Mouse (Mus musculus): ENCODE measurements around the gene Bhmt2. TPM values are rescaled to one million over a fixed set of nuclear protein-coding genes. Genes with fewer than 3 reads are reported as not detected.

Bhmt2 gene
- polyA plus RNA-seq, 1 experiment from 2014 or later: not detected

DNA sequence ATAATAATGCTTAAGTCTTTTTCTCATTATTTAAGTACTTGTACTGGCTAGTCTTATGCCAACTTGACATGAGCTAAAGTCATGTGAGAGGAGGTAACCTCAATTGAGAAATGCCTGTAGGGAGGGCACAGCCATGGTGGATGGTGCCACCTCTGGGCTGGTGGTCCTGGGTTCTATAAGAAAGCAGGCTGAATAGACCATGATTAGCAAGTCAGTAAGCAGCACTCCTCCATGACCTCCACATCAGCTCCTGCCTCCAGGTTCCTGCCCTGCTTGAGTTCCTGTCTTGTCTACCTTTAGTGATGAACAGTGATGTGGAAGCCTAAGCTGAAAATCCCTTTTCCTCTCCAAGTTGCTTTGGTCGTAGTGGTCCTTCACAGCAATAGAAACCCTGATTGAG is 16.7 kb upstream of the Bhmt2 start:
- no peaks in the 10 kb centered on the region for H3K27me3 ChIP-seq
- H3K9me3 ChIP-seq: no peaks in the 10 kb centered on the region
- H3K4me2 ChIP-seq: no peak overlapping the region
- H3K4me1 ChIP-seq: no peaks in the 10 kb centered on the region
- WGBS: 86% methylated on average over 1 of the region's 1 CpGs
- no peaks in the 10 kb centered on the region for H3K36me3 ChIP-seq
- no peak overlapping the region for H3K4me3 ChIP-seq
- no peak for ATAC-seq (ENCODE audit: insufficient number of reproducible peaks, insufficient read depth, low FRiP score, low TSS enrichment, low read depth)
- H3K27ac ChIP-seq: no peak overlapping the region
- H3K9ac ChIP-seq: no peak overlapping the region

DNA sequence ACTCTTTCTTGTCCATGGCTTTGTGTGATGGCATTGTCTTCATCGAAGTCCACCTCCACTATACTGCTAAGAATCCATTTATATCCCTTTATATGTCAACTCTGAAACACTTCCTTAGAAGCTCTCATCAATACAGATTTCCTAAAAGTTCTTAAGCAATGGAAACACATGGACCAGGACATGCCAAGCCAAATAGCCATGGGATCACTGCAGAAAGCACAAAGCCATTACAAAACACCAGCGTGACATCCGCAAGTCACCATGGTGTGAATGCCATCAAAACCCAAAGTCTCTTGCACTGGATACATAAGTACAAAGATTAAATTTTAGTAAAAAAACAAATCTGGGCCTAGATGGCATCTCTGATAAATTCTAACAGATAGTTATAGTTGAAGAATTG is 15.5 kb upstream of the Bhmt2 start:
- Histone ChIP-seq H3K36me3 (no peaks in the 10 kb centered on the region), H3K4me3 (no peak overlapping the region), H3K9me3 (no peaks in the 10 kb centered on the region), H3K4me1 (no peaks in the 10 kb centered on the region), H3K27ac (no peak overlapping the region), H3K27me3 (no peaks in the 10 kb centered on the region), H3K4me2 (no peak overlapping the region), H3K9ac (no peak overlapping the region)
- 91% methylated on average over 3 of the region's 3 CpGs for WGBS
- no peak for ATAC-seq (ENCODE audit: insufficient number of reproducible peaks, insufficient read depth, low FRiP score, low TSS enrichment, low read depth)

DNA sequence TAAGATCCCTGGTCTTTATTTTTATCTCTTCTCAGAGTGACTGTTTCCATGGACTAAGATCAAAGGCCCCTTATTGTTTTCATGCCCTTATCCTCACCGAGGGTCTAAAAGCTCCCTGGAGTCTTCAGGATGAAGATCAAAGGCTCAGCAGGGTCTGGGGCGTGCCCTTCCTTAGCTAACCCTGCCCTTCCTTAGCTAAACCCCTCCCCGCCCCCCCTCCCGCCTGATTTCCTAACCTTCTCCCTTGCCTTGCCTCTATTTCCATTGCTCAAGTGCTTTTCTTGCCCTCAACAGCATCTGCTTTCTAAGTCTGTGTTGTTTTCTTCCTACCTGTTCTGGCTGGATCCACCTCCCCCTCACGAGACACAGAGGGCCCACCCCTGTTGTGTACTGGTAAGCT is 13.2 kb upstream of the Bhmt2 start:
- no peaks in the 10 kb centered on the region for H3K4me1 ChIP-seq
- 14% methylated on average over 5 of the region's 5 CpGs for WGBS
- ATAC-seq (ENCODE audit: insufficient number of reproducible peaks, insufficient read depth, low FRiP score, low TSS enrichment, low read depth): no peak
- no peaks in the 10 kb centered on the region for H3K36me3 ChIP-seq
- no peak overlapping the region for H3K4me3 ChIP-seq
- no peaks in the 10 kb centered on the region for H3K27me3 ChIP-seq
- no peaks in the 10 kb centered on the region for H3K9me3 ChIP-seq
- H3K4me2 ChIP-seq: no peak overlapping the region
- no peak overlapping the region for H3K27ac ChIP-seq
- H3K9ac ChIP-seq: no peak overlapping the region

DNA sequence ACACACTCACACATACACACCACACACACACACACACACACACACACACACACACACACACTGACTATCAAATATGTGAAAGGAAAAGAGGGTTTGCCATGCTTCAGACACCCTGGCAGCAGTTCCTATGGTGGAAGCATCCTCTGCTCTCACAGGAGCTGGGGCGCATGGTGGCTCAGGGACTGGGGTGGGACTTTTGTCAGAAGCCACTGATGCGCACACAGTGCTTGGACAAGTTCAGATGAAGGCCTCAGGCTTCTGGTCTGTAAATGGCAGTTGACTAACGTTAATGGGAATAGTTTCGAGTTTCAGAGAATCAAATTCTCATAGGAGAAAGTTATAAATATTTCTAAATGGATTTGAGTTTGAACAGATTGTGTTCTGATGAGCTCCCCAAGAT is 11.1 kb upstream of the Bhmt2 start:
- Histone ChIP-seq H3K9ac (no peak overlapping the region), H3K27me3 (no peaks in the 10 kb centered on the region), H3K4me2 (no peak overlapping the region), H3K27ac (no peak overlapping the region), H3K9me3 (no peaks in the 10 kb centered on the region), H3K4me1 (no peaks in the 10 kb centered on the region), H3K36me3 (no peaks in the 10 kb centered on the region), H3K4me3 (no peak overlapping the region)
- no peak for ATAC-seq (ENCODE audit: insufficient number of reproducible peaks, insufficient read depth, low FRiP score, low TSS enrichment, low read depth)
- WGBS: 61% methylated on average over 4 of the region's 4 CpGs

DNA sequence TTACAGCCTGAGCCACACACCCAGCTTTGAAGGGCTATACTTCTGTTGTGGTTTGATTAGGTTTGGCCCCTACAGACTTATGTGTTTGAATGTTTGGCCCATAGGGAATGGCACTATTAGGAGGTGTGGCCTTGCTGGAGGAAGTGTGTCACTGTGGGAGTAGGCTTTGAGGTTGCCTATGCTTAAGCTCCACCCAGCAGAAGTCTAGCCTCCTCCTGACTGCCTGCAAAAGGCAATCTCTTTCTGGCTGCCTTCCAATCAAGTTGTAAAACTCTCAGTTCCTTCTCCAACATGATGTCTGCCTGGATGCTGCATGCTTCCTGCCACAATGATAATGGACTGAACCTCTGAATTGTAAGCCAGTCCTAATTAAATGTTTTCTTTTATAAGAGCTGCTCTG is 9.2 kb upstream of the Bhmt2 start:
- no peak for ATAC-seq (ENCODE audit: insufficient number of reproducible peaks, insufficient read depth, low FRiP score, low TSS enrichment, low read depth)
- no peak overlapping the region for H3K9ac ChIP-seq
- H3K4me2 ChIP-seq: no peak overlapping the region
- H3K27me3 ChIP-seq: no peaks in the 10 kb centered on the region
- H3K9me3 ChIP-seq: no peaks in the 10 kb centered on the region
- no peaks in the 10 kb centered on the region for H3K36me3 ChIP-seq
- H3K4me1 ChIP-seq: no peaks in the 10 kb centered on the region
- H3K27ac ChIP-seq: no peak overlapping the region
- no peak overlapping the region for H3K4me3 ChIP-seq

DNA sequence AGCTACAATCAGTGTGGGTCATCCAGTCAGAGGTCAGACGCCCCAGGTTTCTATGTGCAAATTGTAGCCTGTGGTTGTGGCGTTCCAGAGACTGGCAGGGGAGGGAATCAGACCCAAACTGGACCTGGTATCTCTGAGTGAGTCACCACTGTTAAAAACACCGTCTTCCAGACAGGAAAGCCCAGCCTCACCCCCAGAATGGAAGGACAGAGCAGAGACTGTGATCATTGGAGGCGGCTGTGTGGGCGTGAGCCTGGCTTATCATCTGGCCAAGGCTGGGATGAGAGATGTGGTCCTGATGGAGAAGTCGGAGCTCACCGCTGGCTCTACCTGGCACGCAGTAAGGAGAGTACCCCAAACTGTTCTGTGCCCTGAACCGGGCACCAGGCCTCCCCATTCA is 2.8 kb upstream of the Bhmt2 start:
- ATAC-seq (ENCODE audit: insufficient number of reproducible peaks, insufficient read depth, low FRiP score, low TSS enrichment, low read depth): no peak
- Histone ChIP-seq H3K9ac (no peak overlapping the region), H3K27me3 (peaks cover 17% of the 10 kb centered on the region), H3K36me3 (no peaks in the 10 kb centered on the region), H3K4me3 (no peak overlapping the region), H3K4me2 (no peak overlapping the region), H3K9me3 (no peaks in the 10 kb centered on the region), H3K27ac (no peak overlapping the region), H3K4me1 (0 out of 2 replicates have a peak, but pooled peaks cover 6% of the 10 kb centered on the region)
- 76% methylated on average over 9 of the region's 9 CpGs for WGBS

DNA sequence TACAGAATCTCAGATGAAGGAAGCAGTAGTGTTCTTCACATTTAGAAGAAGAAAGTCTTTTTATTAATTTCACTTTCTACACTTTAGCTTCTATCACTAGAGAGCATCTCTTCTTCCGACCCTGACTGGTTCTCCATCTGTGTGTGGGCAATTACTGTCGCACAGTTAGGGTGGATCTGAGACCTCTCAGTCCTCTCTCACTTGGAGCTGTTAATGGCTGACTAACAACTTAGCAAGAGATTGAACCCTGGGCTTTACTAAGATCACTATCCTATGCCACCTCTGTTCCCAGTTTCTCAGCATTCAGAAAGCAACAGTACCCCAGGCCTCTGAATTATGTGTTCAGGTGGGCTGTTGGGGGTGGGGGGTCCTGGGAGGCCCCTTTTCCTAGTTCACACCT is 806 bp downstream of the Bhmt2 start:
- 69% methylated on average over 2 of the region's 2 CpGs for WGBS
- H3K9ac ChIP-seq: no peak overlapping the region

DNA sequence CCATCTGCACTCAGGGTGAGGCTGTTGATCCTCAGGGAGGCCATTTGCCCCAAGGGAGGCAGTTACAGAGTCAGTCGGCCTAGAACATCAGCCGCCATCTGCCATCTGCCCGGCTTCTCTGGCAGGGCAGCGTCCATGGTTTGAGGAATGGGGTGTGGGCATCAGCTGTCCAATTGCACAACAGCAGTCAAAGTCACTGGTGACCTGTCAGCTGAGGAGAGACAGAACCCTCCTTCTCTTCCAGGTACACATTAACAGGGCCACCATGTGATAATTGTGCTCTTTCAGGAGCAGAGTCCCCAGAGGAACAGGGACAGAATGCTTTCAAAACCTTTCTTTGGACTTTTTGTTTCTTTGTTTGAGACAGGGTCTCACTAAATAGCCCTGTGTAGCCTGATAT is 1.7 kb downstream of the Bhmt2 start:
- H3K9me3 ChIP-seq: no peaks in the 10 kb centered on the region
- H3K4me3 ChIP-seq: no peak overlapping the region
- H3K27ac ChIP-seq: no peak overlapping the region
- 92% methylated on average over 4 of the region's 4 CpGs for whole genome bisulfite sequencing
- no peak overlapping the region for H3K9ac ChIP-seq
- no peak overlapping the region for H3K4me2 ChIP-seq
- peaks cover 17% of the 10 kb centered on the region for H3K27me3 ChIP-seq
- 0 out of 2 replicates have a peak, but pooled peaks cover 6% of the 10 kb centered on the region for H3K4me1 ChIP-seq
- ATAC-seq (ENCODE audit: insufficient number of reproducible peaks, insufficient read depth, low FRiP score, low TSS enrichment, low read depth): no peak
- H3K36me3 ChIP-seq: no peaks in the 10 kb centered on the region

More for the DNA sequence above, 806 bp downstream of the Bhmt2 start:
- 0 out of 2 replicates have a peak, but pooled peaks cover 6% of the 10 kb centered on the region for H3K4me1 ChIP-seq
- peaks cover 17% of the 10 kb centered on the region for H3K27me3 ChIP-seq
- H3K4me2 ChIP-seq: no peak overlapping the region
- no peaks in the 10 kb centered on the region for H3K9me3 ChIP-seq
- H3K4me3 ChIP-seq: no peak overlapping the region
- H3K27ac ChIP-seq: no peak overlapping the region
- ATAC-seq (ENCODE audit: insufficient number of reproducible peaks, insufficient read depth, low FRiP score, low TSS enrichment, low read depth): no peak
- no peaks in the 10 kb centered on the region for H3K36me3 ChIP-seq

DNA sequence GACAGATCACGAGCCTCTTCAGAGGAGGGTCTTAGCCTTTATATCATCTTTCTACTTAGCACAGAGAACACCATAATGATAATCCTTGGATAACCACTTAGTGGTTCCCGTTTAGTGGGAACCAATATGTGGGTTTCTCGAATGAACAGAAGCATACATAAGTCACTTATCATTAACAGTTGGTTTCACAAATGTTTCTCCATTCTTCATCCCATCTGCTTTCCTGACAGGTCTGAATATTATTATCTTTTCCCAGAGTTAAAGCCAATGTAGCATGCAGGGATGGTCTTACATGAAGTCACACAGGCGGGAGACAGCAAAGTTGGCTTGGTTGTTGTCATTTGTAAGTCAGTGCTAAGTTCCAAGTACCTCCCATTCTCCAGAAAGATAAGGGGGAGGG is 6.5 kb downstream of the Bhmt2 start:
- H3K27me3 ChIP-seq: no peaks in the 10 kb centered on the region
- no peaks in the 10 kb centered on the region for H3K36me3 ChIP-seq
- no peak overlapping the region for H3K4me3 ChIP-seq
- no peak for ATAC-seq (ENCODE audit: insufficient number of reproducible peaks, insufficient read depth, low FRiP score, low TSS enrichment, low read depth)
- no peak overlapping the region for H3K27ac ChIP-seq
- no peak overlapping the region for H3K9ac ChIP-seq
- H3K4me2 ChIP-seq: no peak overlapping the region
- WGBS: 84% methylated on average over 4 of the region's 4 CpGs
- H3K9me3 ChIP-seq: no peaks in the 10 kb centered on the region
- H3K4me1 ChIP-seq: no peaks in the 10 kb centered on the region

DNA sequence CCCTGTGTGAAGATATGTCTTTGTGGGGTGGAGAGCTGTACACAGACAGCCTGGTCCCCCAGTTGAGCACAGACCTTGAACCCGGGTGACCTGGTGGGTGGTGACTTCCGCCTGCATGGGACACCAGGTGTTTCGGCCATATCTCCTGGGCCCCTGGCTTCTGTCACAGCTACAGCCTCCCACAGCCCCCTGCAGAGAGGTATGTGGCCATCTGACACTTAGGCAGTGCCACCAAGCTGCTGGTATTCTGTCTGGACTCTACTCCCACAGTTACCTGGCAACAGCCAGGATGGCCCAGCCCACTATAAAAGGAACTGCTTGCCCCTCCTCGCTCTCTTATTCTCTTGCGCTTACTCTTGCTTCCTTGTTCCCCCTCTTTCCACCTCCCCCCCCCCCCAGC is 16.2 kb downstream of the Bhmt2 start:
- H3K27ac ChIP-seq: no peak overlapping the region
- H3K9me3 ChIP-seq: no peaks in the 10 kb centered on the region
- no peaks in the 10 kb centered on the region for H3K36me3 ChIP-seq
- no peak overlapping the region for H3K4me3 ChIP-seq
- H3K27me3 ChIP-seq: no peaks in the 10 kb centered on the region
- no peak for ATAC-seq (ENCODE audit: insufficient number of reproducible peaks, insufficient read depth, low FRiP score, low TSS enrichment, low read depth)
- H3K9ac ChIP-seq: no peak overlapping the region
- 79% methylated on average over 5 of the region's 5 CpGs for WGBS
- no peaks in the 10 kb centered on the region for H3K4me1 ChIP-seq
- H3K4me2 ChIP-seq: no peak overlapping the region

DNA sequence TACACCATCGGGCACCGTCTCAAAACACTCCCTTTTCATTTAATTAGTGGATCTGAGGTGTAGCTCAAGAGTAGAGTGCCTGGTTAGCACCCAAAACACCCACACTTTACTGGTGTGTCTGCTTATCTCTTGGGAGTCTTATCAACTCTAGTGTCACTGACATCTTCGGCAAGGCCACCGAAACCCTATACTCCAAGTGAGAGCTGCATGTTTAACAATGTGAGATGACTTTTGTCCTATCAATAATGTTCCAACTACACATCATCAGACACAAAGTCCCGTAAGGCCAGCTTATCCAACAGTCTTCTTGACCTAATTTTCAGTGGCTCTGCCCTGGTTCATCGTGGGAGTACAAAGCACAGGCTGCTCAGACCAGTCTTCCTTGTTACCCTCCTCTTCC is 20.7 kb downstream of the Bhmt2 start:
- no peak overlapping the region for H3K4me2 ChIP-seq
- H3K27ac ChIP-seq: no peak overlapping the region
- H3K36me3 ChIP-seq: no peaks in the 10 kb centered on the region
- no peak overlapping the region for H3K9ac ChIP-seq
- no peaks in the 10 kb centered on the region for H3K27me3 ChIP-seq
- no peak overlapping the region for H3K4me3 ChIP-seq
- WGBS: 92% methylated on average over 6 of the region's 6 CpGs
- ATAC-seq (ENCODE audit: insufficient number of reproducible peaks, insufficient read depth, low FRiP score, low TSS enrichment, low read depth): no peak
- H3K4me1 ChIP-seq: no peaks in the 10 kb centered on the region
- no peaks in the 10 kb centered on the region for H3K9me3 ChIP-seq

DNA sequence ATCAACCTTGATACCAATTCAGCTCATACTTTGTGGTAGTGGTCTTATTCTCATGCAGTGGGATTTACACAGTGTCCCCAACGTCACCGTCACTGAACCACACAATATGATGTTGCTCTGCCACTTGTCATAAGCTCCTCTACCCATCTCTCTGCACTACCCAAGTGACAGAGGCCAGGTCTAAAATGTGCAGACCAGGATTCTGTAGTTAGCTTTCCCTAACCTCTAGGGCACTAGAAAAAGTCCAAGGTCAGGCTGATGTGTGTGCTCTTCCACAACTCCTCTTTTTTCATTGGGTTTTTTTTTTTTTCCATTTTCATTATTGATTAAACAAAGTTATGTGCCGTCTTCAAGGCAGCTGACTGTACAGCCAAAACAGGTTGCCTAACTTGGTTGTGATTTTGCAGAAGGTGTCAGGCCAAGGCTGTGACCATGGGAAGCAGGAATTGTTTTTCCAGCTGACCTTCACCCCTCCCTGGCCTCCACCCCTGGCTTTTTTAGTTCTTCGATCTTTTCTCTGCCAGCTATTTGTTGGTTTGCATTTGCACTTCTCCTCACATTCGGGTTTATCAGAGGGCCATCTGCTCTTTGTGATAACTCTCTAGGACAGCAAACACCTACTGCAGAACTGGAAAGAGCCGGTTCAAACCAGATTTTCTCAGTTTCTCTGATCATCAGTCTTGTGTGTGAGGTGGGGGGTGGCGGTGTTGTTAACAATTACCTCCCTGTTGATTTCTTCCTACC is 25.5 kb downstream of the Bhmt2 start:
- H3K9me3 ChIP-seq: no peaks in the 10 kb centered on the region
- no peak overlapping the region for H3K27ac ChIP-seq
- H3K9ac ChIP-seq: no peak overlapping the region
- H3K27me3 ChIP-seq: no peaks in the 10 kb centered on the region
- H3K4me2 ChIP-seq: no peak overlapping the region
- no peak for ATAC-seq (ENCODE audit: insufficient number of reproducible peaks, insufficient read depth, low FRiP score, low TSS enrichment, low read depth)
- 81% methylated on average over 7 of the region's 7 CpGs for WGBS
- no peak overlapping the region for H3K4me3 ChIP-seq
- H3K36me3 ChIP-seq: no peaks in the 10 kb centered on the region
- H3K4me1 ChIP-seq: no peaks in the 10 kb centered on the region
